Mouse (Mus musculus) naive thymus-derived CD4-positive, alpha-beta T cell, adult 2 months (primary cell): ENCODE data around the gene Ak5.
"Not testable (repeated sequence)": the region's sequence is repeated elsewhere in the genome, so short reads cannot be mapped to it uniquely, and the experiment has no call there.

Experiments used
- DNase-seq: peaks from one replicate; pipeline ENCODE4 v3.0.0-alpha.2; 2011; ENCODE audit warnings: low read depth

Ak5 gene

DNA sequence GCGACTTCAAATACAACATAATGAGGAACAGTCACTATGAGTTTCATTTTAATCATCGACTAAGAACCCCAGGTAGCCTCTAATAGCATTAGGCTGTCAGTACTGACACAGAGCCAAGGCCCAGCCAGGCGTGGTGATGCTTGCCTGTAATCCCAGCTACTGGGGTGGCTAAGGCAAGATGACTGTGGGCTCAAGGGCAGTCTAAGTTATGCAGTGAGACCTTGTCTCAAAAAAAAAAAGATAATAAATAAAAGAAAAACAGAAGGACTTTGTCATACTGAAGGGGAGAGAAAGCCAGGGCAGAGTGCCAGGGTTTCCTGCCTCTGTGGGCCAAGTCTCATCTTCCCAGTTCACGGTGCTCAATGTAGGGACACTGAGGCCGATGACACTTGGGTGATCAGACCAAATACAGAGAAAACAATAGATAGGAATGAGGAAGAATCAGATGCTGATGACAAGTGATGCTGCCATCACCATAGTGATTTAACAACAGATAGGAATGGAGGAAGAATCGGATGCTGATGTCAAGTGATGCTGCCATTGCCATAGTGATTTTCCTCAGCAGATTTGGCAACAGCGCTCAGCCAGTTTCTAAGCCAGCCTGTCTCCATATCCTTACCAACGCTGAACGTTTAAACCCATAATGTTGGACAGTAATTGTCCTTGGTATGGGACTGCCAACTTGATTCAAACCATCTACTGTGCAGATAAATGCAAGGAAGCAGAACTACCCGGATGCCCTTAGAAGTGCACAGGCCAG, 42.9 kb downstream of the Ak5 start:
- DNase-seq, result no peak

DNA sequence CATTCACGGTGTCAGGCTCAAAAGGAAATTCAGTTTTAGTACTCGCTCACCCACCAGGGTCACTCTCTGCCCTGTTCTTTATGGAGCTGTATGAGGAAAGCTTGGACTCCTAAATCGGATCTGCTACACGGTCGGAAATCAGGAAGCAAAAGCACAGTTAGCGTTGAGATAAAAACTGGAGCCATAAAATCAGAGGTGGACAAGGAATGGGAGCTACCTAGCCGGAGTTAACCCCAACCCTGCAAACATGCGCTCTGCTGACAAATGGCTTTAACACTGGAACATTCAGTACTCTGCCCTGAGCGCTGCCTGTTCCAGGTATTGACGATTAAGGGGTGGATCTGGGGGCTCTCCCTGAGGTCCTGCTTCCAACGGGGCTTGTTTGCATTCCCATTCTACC, 47.6 kb downstream of the Ak5 start:
- no peak for DNase-seq

DNA sequence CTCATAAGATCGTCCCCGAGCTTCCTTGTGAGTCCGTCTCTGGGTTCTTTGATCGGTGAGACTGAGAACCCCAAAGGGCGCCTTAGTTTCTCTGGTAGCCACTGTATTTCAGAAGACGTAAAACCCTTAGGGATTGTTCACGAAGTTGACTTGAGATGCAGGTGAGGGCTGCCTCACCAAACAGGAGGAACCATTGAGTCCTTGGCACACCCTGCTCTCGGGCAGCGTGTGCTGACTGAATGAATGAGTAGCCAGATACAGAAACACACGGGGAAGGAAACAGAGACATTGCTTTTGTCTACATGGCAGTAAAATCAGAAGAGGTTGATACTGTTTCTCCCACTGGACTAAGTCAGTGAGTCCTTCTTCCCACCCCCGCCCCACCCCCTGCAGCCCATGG, 48.1 kb downstream of the Ak5 start:
- no peak for DNase-seq

DNA sequence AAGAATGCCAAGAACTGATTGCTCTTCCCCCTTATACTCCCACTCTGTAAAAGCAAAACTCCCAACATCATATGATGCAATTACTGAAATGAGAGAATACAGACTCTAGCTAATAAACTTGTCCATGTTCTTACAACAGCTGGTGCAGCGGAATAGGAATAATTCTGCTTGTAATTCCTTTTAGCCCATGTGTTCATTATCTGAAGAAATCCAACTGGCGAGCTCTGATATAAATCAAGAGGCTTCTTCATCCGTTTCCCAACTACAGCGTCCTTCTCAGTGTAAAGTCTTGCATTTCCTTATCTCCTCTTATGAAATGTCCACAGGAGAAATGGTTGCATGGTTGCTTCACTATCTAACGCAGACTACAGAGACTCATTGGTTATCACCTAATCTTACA, 59.1 kb downstream of the Ak5 start:
- DNase-seq, result no peak

DNA sequence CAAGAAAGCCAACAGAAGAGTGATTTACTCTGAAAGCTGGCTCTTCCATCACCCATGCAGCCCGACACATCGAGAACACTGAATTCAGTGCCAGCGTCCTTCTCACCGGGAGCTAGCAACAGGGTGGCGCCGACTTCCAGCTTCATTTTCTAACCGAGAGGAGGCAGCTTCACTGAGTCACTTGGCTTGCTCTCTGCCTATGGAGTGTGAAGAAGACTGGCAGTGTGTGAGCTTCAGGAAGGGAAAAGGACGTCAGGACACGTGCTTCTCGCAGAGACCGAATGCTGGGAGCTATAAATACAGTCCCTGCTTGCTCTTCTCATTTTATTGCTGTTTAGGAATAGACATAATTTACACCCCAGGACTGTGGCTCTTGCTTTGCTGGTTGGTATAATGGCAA, 62.3 kb downstream of the Ak5 start:
- DNase-seq, result no peak

DNA sequence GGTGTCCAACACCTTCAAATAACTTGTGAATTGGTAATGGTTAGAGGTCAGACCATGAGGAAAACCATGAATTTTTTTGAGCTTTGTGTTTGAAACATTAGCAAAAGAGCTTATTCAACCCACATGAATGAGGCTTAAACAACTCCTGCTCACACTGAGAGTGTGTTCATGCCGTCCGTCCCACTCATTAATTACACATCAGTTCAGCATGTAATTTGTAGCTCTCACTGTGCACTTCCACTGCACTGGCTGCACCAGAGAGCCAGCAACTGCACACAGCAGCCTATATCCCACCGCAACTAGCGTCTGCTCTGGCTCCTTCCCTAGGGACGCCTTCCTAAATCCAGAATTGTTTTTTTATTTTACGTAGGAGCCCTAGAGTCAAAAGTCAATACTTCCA, 68.5 kb downstream of the Ak5 start:
- DNase-seq, result no peak

DNA sequence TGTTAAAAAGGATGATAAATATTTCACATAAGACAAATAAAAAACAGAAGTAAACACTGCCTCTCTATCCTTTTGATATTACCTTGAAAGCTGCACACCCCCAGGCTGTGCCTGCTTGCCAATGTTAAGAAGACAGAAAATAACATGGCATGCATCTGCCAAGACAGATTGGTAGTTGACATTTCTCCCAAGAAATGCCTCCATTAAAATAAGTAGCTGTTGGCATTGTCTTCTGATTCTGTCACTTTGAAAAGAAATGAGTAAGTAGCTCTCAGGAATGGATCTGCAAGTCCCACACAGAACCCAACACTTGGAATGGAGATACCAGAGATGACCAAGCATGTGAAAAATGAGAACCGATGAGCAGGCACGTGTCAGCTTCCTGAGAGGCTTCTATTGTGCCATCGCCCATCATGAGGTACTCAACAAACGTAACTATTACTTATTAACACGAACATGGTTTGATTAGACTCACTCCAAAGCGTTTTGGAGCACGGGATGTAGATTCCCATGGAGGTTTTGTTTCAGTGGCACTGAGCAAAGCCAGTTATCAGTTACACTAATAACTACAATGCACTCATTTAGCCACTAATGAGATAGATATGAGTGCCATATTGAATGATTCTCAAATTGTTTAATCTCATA, 71.6 kb downstream of the Ak5 start:
- no peak for DNase-seq

DNA sequence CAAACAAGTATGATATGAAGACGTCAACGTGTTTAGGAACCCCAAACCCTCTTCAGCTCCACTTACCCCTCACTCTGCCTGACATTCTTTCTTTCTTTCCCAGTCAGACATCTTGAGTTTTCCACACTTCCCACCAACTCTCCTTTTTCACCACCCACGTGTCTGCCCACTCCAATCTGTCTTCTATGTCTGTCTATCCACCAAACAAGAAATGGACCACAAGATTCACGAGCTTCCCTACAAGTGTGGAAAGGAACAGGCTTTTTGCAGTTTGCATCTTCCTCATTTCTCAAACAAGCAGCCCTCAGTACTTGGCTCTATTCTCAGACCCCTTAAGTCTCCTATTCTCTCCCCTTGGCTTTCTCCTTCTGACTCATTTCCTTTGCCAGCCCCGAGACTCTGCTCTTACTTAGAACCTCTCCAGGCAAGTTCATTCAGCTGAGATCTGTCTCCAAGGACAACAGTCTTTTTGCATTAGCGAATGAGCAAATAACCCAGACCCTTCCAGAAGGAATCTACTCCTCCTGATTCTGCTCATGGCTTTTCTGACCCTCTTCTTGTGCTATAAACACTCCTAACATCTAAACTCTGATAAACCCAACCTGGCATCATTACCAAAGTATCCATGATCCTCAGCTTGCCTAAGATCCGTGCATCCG, 75.3 kb downstream of the Ak5 start:
- no peak for DNase-seq

DNA sequence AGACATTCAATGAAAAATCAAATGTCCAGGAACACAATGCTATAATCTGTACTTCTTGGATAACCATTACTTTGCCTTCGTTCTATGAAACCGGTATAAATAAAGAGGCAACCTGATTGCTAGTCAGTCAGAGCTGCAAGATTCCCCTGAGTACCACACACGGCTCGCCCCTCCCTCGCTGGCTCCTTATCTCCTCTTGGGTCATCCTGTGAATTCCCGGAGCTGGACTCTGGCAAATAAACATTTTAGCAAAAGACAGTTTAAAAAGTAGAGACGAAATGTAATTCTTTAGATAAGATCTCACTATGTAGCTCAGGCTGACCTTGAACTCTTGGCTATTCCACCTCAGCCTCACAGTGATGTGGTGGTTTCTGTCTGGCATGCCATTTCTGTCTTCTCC, 77.7 kb downstream of the Ak5 start:
- DNase-seq, result no peak

DNA sequence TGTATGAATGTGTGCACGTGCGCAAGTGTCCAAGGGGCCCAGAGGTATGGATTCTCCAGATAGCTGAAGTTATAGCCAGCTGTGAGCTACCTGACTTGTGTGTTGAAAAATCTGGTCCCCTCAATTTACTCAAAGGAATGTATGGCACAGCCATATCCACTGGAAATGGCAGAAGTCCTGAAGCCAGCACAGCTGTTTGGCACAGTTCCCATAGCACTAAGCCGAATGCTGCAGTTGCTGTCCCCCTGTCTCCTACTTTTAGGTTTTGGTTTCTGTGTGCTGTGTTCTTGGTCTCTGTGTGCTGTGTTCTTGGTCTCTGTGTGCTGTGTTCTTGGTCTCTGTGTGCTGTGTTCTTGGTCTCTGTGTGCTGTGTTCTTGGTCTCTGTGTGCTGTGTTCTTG, 79.1 kb downstream of the Ak5 start:
- DNase-seq, result not testable (repeated sequence)

DNA sequence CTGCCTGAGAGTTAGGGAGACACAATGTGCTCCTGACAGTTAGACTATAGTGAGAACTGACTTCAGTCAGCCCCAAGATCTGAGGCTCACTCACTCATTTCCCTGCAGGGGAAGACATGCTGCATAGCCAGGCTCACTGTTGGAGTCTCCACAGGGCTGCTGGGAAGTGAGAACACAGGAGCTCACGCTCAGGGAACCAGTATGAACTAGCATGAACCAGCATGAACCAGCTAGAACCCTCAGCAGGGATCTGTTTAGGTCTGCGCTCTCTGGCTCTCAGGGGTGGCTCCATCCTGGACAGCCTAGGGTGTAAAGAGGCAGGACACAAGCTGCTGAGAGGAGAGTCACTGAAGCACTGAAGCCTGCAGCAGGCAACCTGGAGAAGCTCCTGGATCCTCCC, 81.2 kb downstream of the Ak5 start:
- DNase-seq, result no peak

DNA sequence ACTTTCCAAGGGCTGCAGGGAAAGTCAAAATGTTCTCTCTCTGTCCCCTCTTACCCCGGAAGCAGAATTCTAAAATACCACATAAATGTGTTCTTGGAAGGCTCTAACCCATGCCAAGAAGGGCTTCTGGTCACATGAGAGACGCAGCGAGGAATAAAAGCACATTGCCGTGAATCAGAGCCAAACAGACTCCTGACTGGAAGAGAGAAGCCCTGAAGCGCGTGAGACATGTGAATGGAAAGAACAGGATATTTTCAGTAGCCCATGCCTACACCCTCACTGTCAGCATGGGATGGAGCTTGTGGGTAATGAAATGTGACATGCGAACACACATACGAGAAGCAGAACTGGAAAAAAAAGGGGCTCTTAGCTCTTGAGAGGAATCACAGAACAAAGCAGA, 82.0 kb downstream of the Ak5 start:
- DNase-seq, result no peak

DNA sequence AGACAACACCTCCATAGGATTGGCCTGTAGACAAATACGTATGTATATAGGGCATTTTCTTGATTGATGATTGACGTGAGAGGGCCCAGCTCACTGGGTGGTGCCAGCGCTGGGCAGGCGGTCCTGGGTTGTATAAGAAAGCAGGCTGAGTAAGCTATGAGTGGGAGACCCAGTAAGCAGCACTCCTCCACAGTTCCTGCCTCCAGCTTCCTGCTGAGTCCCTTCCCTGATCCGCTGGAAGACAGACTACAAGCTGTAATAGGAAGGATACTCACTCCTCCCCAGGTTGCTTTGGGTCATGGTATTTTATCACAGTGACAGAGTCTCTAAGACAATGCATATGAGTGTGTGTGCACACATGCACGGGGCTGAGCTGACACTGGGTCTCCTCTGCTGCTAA, 82.6 kb downstream of the Ak5 start:
- DNase-seq, result no peak

DNA sequence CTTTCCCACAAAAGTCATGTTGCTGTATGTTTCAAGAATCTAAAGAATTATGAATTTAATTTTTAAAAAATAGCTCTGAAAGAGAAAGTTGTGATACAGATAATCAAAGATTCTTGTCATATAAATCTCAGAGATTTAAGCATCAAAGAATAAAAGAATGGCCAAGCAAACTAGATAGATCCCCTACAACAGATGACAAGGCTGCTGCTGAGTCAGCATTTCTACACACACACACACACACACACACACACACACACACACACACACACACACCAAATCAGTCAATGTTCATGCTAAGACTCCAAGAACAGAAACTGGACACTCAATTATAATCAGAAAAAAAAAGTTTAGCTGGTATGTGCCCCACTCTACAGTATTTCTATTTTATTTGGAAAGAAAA, 85.1 kb downstream of the Ak5 start:
- no peak for DNase-seq

DNA sequence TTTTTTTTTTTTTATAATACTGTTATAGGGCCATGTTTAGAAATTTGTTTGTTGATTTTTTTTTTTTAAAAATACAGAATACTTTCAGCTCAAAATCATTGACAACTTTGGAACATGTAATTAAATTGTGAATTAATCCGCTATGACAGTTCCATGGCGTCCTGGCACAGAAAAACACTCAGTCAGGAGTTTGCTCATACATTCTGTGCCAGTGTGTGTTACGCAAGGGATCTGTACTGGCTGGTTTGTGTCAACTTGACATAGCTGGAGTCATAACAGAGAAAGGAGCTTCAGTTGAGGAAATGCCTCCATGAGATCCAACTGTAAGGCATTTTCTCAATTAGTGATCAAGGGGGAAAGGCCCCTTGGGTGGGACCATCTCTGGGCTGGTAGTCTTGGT, 86.3 kb downstream of the Ak5 start:
- not testable (repeated sequence) for DNase-seq

DNA sequence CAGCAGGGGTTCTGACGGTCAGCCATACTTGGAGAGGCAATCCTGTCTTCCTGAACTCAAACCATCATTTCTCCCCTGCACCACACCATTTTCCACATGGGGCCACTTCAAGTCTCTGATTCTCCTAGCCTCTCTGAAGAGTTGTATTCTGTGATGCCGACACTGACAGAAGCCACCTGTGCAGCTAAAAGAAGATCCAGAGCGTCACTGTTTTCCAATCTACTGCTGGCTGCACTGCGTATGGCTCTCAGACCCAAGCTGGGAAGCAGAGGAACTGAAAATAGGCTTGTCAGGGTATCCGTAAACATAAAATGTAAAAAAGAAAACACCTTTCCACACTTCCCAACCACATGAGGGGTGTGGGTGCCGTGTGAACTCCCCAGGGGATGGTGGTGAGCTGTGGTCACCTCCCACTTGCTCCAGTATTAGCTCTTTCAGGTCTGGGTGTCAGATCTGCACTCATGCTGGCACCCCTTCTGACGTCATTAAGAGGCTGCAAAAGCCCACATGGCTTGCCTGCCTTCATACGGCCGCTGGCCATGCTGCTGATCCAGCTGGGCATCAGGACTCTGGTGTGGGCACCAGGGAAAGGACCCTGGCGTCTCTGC, 88.1 kb downstream of the Ak5 start:
- DNase-seq, result no peak

DNA sequence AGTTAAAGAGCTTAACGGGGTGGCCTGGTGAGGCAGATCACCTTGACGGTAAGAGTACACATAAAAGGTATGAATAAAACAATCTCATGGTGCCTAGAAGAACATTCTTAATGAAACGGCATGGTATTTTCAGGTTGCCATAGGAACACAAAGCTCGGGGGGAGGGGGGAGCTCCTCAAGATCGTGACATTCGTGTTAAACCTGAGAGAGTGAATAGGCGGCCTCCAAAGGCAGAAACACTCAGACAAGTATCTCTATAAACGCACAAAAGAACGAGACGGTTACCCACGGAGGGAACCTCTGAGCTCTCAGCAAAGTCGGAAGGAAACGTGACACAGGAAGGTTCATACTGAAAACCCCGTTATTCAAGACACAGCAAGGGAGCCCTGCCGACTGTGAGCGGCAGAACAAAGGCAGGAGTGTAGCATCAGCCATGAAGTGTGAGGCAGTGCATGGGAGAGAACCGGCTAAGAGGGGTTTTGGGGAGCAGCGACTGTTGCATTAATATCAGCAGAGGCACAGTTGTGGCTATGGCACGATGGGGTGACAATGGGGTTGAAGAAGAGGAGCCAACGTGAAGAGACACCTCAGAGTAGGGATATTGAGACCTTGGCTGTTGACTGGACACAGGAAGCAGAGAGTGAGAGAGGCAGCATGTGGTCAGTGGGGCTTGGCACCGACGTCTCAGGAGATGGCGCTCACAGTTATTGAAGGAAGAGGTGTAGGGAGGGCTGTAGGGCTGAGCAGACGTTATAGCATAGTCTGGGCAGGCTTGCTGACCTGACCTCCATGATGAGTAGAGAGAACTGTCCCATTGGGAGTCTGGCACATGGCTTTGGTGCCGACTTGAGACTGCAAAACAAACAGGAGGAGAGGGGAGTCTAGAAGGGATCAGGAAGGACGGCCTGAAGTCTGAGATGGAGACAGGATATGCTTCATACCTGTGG, 89.6 kb downstream of the Ak5 start:
- DNase-seq, result no peak

DNA sequence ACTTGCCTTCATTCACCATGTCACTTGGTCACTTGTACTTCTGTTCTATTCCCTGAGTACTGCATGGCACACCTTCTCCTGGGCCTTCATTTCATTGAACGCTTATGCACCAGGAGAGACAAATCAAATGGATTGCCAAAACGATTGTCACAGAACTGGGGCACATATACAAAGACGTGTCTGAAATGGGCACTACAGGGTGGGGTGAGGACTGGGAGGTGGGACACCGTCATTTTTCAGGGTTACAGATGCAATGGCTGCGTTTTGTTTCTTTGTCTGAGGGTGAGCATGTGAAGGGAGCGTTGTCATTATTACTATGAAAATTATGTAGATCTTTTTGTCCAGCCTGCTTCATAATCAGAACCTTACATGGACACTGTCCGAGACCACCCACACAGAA, 90.4 kb downstream of the Ak5 start:
- no peak for DNase-seq

DNA sequence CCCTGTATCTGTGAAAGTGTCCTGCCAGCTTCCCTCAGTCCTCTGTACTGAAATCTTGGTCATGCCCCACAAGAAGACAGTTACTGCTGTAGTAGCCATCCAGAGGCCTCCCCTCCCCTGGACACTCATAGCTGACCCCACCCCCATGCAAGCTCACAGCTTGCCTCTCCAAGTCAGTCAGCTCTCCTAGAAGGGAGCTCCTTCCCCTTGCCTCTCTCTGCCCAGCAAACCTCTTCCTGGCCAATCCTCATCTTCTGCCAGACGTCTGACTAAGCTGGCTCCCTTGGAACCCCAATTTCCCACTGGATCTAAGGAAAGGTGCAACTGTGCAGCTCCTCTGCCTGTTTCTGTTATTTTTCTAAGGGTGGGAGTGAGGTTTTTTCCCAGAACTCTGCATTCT, 90.9 kb downstream of the Ak5 start:
- DNase-seq, result no peak

DNA sequence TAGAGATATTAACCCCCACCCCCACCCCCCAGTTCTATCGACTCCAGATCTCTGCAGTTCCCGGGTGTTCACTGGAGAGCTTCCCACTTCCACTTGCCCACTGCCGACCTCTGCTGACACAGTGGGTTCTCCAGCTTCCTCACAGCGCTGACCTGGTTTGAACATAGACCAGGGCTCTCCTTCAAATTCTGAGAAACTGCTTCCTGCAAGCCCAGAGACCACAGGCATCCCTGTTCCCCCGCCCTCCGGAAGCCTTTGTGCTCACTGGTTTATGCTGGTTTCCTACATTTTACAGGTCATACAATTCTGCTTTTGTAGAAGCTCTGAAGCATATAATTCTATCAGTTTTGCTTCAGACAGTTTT, 98.9 kb downstream of the Ak5 start:
- DNase-seq, result no peak

DNA sequence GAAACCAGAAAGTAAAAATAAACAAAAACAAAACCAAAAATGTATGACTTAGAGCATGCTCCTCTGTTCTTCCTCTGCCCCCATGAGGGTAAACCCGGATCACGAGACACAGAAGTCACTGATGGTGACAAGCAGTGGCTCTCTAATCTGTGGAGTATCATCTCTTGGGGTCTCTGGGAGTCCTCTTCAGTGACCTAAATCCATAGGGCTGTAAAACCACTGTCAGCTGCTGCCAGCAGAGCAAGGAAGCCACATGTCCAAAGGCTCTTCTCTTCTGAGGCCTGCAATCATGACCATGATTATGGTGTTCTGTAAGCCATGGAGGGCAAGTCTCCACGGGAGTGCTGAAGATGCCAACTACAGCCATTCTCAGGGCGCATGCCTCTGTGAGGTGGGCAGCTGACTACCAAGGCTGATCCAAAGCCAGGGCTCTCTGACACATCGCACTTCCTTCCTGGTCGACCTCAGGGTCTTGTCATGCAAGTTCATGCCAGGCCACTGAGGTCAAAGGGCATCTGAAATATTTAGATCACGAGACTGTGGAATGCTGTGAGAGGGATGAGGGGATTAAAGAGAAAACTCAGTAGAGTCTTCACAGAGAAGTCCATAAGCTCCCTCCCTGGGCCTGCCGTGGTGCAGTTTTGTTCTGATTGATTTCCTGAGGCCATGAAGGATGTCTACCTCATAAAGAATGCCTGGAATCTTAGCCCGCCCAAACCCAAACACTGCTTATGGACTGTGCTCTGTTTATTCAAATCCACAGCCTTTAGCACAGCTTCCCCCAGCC, 99.5 kb downstream of the Ak5 start:
- DNase-seq, result no peak
